In the genomic region with DNA sequence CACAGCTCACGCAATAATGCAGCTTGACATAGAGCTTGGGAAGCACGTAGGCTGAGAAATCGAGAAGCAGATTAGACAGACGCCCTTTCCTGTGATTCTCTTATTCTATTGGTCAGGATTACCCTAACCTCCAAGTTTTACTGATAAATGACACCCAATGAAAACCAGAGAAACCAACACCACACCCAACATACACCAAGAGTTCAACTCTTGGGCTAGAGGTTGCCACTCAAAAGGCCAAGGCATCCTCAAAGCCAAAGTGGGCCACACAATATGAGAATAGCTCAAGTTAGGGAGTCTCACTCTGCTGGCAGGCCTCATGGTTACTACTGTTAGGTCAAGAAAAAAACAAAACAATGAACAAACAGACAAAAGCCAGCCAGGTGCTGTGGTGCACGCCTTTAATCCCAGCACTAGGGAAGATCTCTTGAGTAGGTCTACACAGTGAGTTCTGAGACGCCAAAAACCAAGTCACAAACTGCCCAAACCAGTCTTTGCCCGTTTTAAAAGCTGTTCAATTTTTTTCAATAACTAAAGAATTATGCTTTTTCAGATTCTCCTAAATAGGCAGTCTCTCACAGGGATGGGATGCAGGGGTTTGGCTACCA, we compare ENCODE assay signal across 8 mouse cellular contexts. TPM values are rescaled to one million over a fixed set of nuclear protein-coding genes. Genes with fewer than 3 reads are reported as not detected.
A peak's percentile ranks its signal among the peaks of the same experiment; 100 is the strongest.
DNase-seq lines count a peak whose midpoint lies in the region; ATAC-seq and TF ChIP-seq lines count a peak whose summit lies in the region.

No protein-coding gene starts in this region.

- H3K9me3 ChIP-seq in neural tube, embryonic 11.5 days (ENCODE audit: control insufficient read depth, low read length) = no peaks in the 10 kb centered on the region
- no peaks in the 10 kb centered on the region for H3K9me3 ChIP-seq in embryonic facial prominence, embryonic 14.5 days (ENCODE audit: control insufficient read depth, low read length)
- no peaks in the 10 kb centered on the region for H3K9me3 ChIP-seq in limb, embryonic 14.5 days (ENCODE audit: control insufficient read depth, low read length)
- H3K9me3 ChIP-seq in stomach, embryonic 15.5 days = no peaks in the 10 kb centered on the region

- no peak overlapping the region for H3K27ac ChIP-seq in neural tube, embryonic 11.5 days (ENCODE audit: low read depth, low read length)
- H3K27ac ChIP-seq in embryonic facial prominence, embryonic 14.5 days (replicated peaks; ENCODE audit: low read depth, low read length) = peak overlapping the region; percentile 76
- peak overlapping the region; percentile 55; the same call in 1 of the 2 replicates for H3K27ac ChIP-seq in limb, embryonic 14.5 days (replicated peaks; ENCODE audit: low read depth, low read length)
- H3K27ac ChIP-seq in stomach, embryonic 15.5 days = peak overlapping the region; percentile 64

- peaks cover 6% of the 10 kb centered on the region; the same call in 1 of the 2 replicates for H3K4me1 ChIP-seq in neural tube, embryonic 11.5 days (ENCODE audit: control insufficient read depth, insufficient read depth, low read length)
- H3K4me1 ChIP-seq in embryonic facial prominence, embryonic 14.5 days (ENCODE audit: control insufficient read depth, insufficient read depth, low read length) = peaks cover 6% of the 10 kb centered on the region; the same call in 1 of the 2 replicates
- 0 out of 2 replicates have a peak, but pooled peaks cover 5% of the 10 kb centered on the region for H3K4me1 ChIP-seq in limb, embryonic 14.5 days (ENCODE audit: control insufficient read depth, insufficient read depth, low read length)
- H3K4me1 ChIP-seq in stomach, embryonic 15.5 days = 0 out of 2 replicates have a peak, but pooled peaks cover 5% of the 10 kb centered on the region

- H3K27me3 ChIP-seq in neural tube, embryonic 11.5 days (ENCODE audit: control insufficient read depth, insufficient read depth, low read length) = no peaks in the 10 kb centered on the region
- no peaks in the 10 kb centered on the region for H3K27me3 ChIP-seq in embryonic facial prominence, embryonic 14.5 days (replicated peaks; ENCODE audit: control insufficient read depth, insufficient read depth, low read length)
- no peaks in the 10 kb centered on the region for H3K27me3 ChIP-seq in limb, embryonic 14.5 days (ENCODE audit: control insufficient read depth, insufficient read depth, low read length)
- H3K27me3 ChIP-seq in stomach, embryonic 15.5 days (replicated peaks) = no peaks in the 10 kb centered on the region

- WGBS in neural tube, embryonic 11.5 days = 52% methylated on average over 7 of the region's 7 CpGs
- 37% methylated on average over 7 of the region's 7 CpGs for WGBS in embryonic facial prominence, embryonic 14.5 days
- 42% methylated on average over 7 of the region's 7 CpGs for WGBS in limb, embryonic 14.5 days
- 35% methylated on average over 7 of the region's 7 CpGs for WGBS in stomach, embryonic 15.5 days

- no peak for DNase-seq in neural tube, embryonic 11.5 days (ENCODE audit: low spot score)
- no peak for DNase-seq in neural tube, embryonic 10.5 days (ENCODE audit: extremely low spot score, low spot score)
- DNase-seq in embryonic facial prominence, embryonic 14.5 days (ENCODE audit: low spot score) = no peak
- no peak for DNase-seq in limb, embryonic 14.5 days (ENCODE audit: low spot score)
- no peak for DNase-seq in cerebellum, adult 11-12 months
- no peak for DNase-seq in cerebellum, postnatal 14 days
- DNase-seq in lung, postnatal 25 days (ENCODE audit: low spot score) = no peak

- TF ChIP-seq POLR2A in limb, embryonic 14.5 days (IDR thresholded peaks at IDR 0.05; ENCODE audit: borderline replicate concordance, extremely low read depth, insufficient read depth, insufficient read length) = no peak

- peak overlapping the region; percentile 84 for H3K4me3 ChIP-seq in neural tube, embryonic 11.5 days (ENCODE audit: low read depth, low read length)
- H3K4me3 ChIP-seq in embryonic facial prominence, embryonic 14.5 days (ENCODE audit: low read depth, low read length) = peak overlapping the region; percentile 72
- H3K4me3 ChIP-seq in limb, embryonic 14.5 days (replicated peaks; ENCODE audit: low read length) = peak overlapping the region; percentile 73
- peak overlapping the region; percentile 81 for H3K4me3 ChIP-seq in stomach, embryonic 15.5 days (replicated peaks)

- H3K4me2 ChIP-seq in neural tube, embryonic 11.5 days (ENCODE audit: low read depth) = peak overlapping the region; percentile 96
- peak overlapping the region; percentile 91 for H3K4me2 ChIP-seq in embryonic facial prominence, embryonic 14.5 days (ENCODE audit: low read depth, low read length)
- H3K4me2 ChIP-seq in limb, embryonic 14.5 days (replicated peaks; ENCODE audit: low read depth, low read length, severe bottlenecking) = peak overlapping the region; percentile 79
- H3K4me2 ChIP-seq in stomach, embryonic 15.5 days = peak overlapping the region; percentile 62

- H3K9ac ChIP-seq in neural tube, embryonic 11.5 days (ENCODE audit: low read length) = peak overlapping the region; percentile 90
- peak overlapping the region; percentile 97 for H3K9ac ChIP-seq in embryonic facial prominence, embryonic 14.5 days (ENCODE audit: low read depth, low read length)
- H3K9ac ChIP-seq in limb, embryonic 14.5 days (ENCODE audit: low read depth, low read length, severe bottlenecking) = peak overlapping the region; percentile 83
- peak overlapping the region; percentile 88 for H3K9ac ChIP-seq in stomach, embryonic 15.5 days

- no peak for ATAC-seq in neural tube, embryonic 11.5 days (ENCODE audit: insufficient read depth, low FRiP score, low TSS enrichment)
- no peak for ATAC-seq in embryonic facial prominence, embryonic 14.5 days (ENCODE audit: low read depth)
- no peak for ATAC-seq in limb, embryonic 14.5 days (ENCODE audit: low FRiP score, low read depth)
- no peak for ATAC-seq in stomach, embryonic 15.5 days (ENCODE audit: insufficient read depth, low FRiP score, low read depth)

- peaks cover 12% of the 10 kb centered on the region for H3K36me3 ChIP-seq in neural tube, embryonic 11.5 days (ENCODE audit: control insufficient read depth, insufficient read depth, low read length)
- H3K36me3 ChIP-seq in embryonic facial prominence, embryonic 14.5 days (ENCODE audit: control insufficient read depth, insufficient read depth, low read length) = peaks cover 36% of the 10 kb centered on the region
- H3K36me3 ChIP-seq in limb, embryonic 14.5 days (ENCODE audit: control insufficient read depth, insufficient read depth, low read length) = peaks cover 26% of the 10 kb centered on the region
- peaks cover 17% of the 10 kb centered on the region for H3K36me3 ChIP-seq in stomach, embryonic 15.5 days

RNA-seq across cellular contexts. Expression of a gene that starts 1.2 kb away (rescaled TPM):
- polyA plus RNA-seq in neural tube, embryonic 11.5 days (2014; fragmentation: Nextera tagmentation; extraction: Ambion mirVana) = 626 and 686 TPM in 2 replicates
- 1,114 and 1,162 TPM in 2 replicates for polyA plus RNA-seq in embryonic facial prominence, embryonic 14.5 days (2014; fragmentation: Nextera tagmentation; extraction: Ambion mirVana)
- polyA plus RNA-seq in limb, embryonic 14.5 days (2012; rRNA removed) = 1,619 and 1,662 TPM in 2 replicates
- 1,135 and 1,177 TPM in 2 replicates for polyA plus RNA-seq in limb, embryonic 14.5 days (2014; fragmentation: Nextera tagmentation; extraction: Ambion mirVana)
- polyA plus RNA-seq in stomach, embryonic 15.5 days (2015; fragmentation: Nextera tagmentation; extraction: Ambion mirVana) = 674 and 714 TPM in 2 replicates

RNA-seq across cellular contexts. Expression of a gene that starts 20.4 kb away (rescaled TPM):
- 4.2 and 5.1 TPM in 2 replicates for polyA plus RNA-seq in neural tube, embryonic 11.5 days (2014; fragmentation: Nextera tagmentation; extraction: Ambion mirVana)
- polyA plus RNA-seq in embryonic facial prominence, embryonic 14.5 days (2014; fragmentation: Nextera tagmentation; extraction: Ambion mirVana) = 2.2 and 4.0 TPM in 2 replicates
- polyA plus RNA-seq in limb, embryonic 14.5 days (2012; rRNA removed) = 8.0 and 10.3 TPM in 2 replicates
- 4.6 and 5.2 TPM in 2 replicates for polyA plus RNA-seq in limb, embryonic 14.5 days (2014; fragmentation: Nextera tagmentation; extraction: Ambion mirVana)
- polyA plus RNA-seq in stomach, embryonic 15.5 days (2015; fragmentation: Nextera tagmentation; extraction: Ambion mirVana) = 2.2 and 2.7 TPM in 2 replicates

RNA-seq across cellular contexts. Expression of a gene that starts 35.9 kb away (rescaled TPM):
- polyA plus RNA-seq in neural tube, embryonic 11.5 days (2014; fragmentation: Nextera tagmentation; extraction: Ambion mirVana) = 14.4 and 17.3 TPM in 2 replicates
- polyA plus RNA-seq in embryonic facial prominence, embryonic 14.5 days (2014; fragmentation: Nextera tagmentation; extraction: Ambion mirVana) = 22.5 and 22.7 TPM in 2 replicates
- polyA plus RNA-seq in limb, embryonic 14.5 days (2012; rRNA removed) = 17.5 and 18.2 TPM in 2 replicates
- polyA plus RNA-seq in limb, embryonic 14.5 days (2014; fragmentation: Nextera tagmentation; extraction: Ambion mirVana) = 19.6 and 21.1 TPM in 2 replicates
- polyA plus RNA-seq in stomach, embryonic 15.5 days (2015; fragmentation: Nextera tagmentation; extraction: Ambion mirVana) = 24.0 and 27.6 TPM in 2 replicates

RNA-seq across cellular contexts. Expression of a gene that starts 48.5 kb away (rescaled TPM):
- 15.6 and 17.2 TPM in 2 replicates for polyA plus RNA-seq in neural tube, embryonic 11.5 days (2014; fragmentation: Nextera tagmentation; extraction: Ambion mirVana)
- 11.1 and 14.4 TPM in 2 replicates for polyA plus RNA-seq in embryonic facial prominence, embryonic 14.5 days (2014; fragmentation: Nextera tagmentation; extraction: Ambion mirVana)
- polyA plus RNA-seq in limb, embryonic 14.5 days (2012; rRNA removed) = 17.0 and 17.7 TPM in 2 replicates
- polyA plus RNA-seq in limb, embryonic 14.5 days (2014; fragmentation: Nextera tagmentation; extraction: Ambion mirVana) = 13.1 and 16.3 TPM in 2 replicates
- 14.4 and 16.2 TPM in 2 replicates for polyA plus RNA-seq in stomach, embryonic 15.5 days (2015; fragmentation: Nextera tagmentation; extraction: Ambion mirVana)

RNA-seq across cellular contexts. Expression of a gene that starts 59.6 kb away (rescaled TPM):
- 245 and 251 TPM in 2 replicates for polyA plus RNA-seq in neural tube, embryonic 11.5 days (2014; fragmentation: Nextera tagmentation; extraction: Ambion mirVana)
- polyA plus RNA-seq in embryonic facial prominence, embryonic 14.5 days (2014; fragmentation: Nextera tagmentation; extraction: Ambion mirVana) = 187 and 202 TPM in 2 replicates
- 111 and 186 TPM in 2 replicates for polyA plus RNA-seq in limb, embryonic 14.5 days (2012; rRNA removed)
- 207 and 210 TPM in 2 replicates for polyA plus RNA-seq in limb, embryonic 14.5 days (2014; fragmentation: Nextera tagmentation; extraction: Ambion mirVana)
- polyA plus RNA-seq in stomach, embryonic 15.5 days (2015; fragmentation: Nextera tagmentation; extraction: Ambion mirVana) = 213 and 215 TPM in 2 replicates
